Mouse (Mus musculus): ENCODE results near the gene Tsr1. TPM values are rescaled to one million over a fixed set of nuclear protein-coding genes. Genes with fewer than 3 reads are reported as not detected.

The Tsr1 gene
- total and polyA plus RNA-seq, 3 experiments = 7.3 to 18.5 (median 17.7) TPM

GRCm38 (mm10) chr11:74901555-74901954 is 3.7 kb downstream of the Tsr1 start:
- Histone ChIP-seq H3K4me1 (ENCODE audit: control insufficient read depth, insufficient read depth, low read length) (no peaks in the 10 kb centered on the region), H3K79me2 (replicated peaks; ENCODE audit: control insufficient read depth, insufficient read depth, low read length) (no peaks in the 10 kb centered on the region; the same call in 1 of the 2 replicates), H3K27me3 (ENCODE audit: control insufficient read depth, insufficient read depth, low read length) (no peaks in the 10 kb centered on the region), H3K27ac (no peak overlapping the region), H3K36me3 (ENCODE audit: control insufficient read depth, insufficient read depth, low read length) (peaks cover 1% of the 10 kb centered on the region; the same call in 1 of the 2 replicates), H3K9ac (ENCODE audit: low read depth, low read length) (no peak overlapping the region), H3K4me3 (no peak overlapping the region)
- 84% methylated on average over 6 of the region's 6 CpGs for WGBS
- TF ChIP-seq CTCF (IDR thresholded peaks at IDR 0.05) (no peak), EP300 (IDR thresholded peaks at IDR 0.05; ENCODE audit: insufficient read depth, low read depth, low read length) (no peak), POLR2A (IDR thresholded peaks at IDR 0.05; ENCODE audit: insufficient read depth, low read depth, low read length) (no peak)
- intact Hi-C loops (cut with DNase I) = no loop called here
- DNase-seq = no peak

- DNase-seq = no peak
- H3K27ac ChIP-seq = no peak overlapping the region
- no peak overlapping the region for H3K9ac ChIP-seq (ENCODE audit: low read depth, low read length)
- WGBS = 93% methylated on average over 5 of the region's 5 CpGs
- H3K4me1 ChIP-seq (ENCODE audit: control insufficient read depth, insufficient read depth, low read length) = no peaks in the 10 kb centered on the region
- no peaks in the 10 kb centered on the region for H3K27me3 ChIP-seq (ENCODE audit: control insufficient read depth, insufficient read depth, low read length)
- H3K79me2 ChIP-seq (replicated peaks; ENCODE audit: control insufficient read depth, insufficient read depth, low read length) = no peaks in the 10 kb centered on the region
- H3K36me3 ChIP-seq (ENCODE audit: control insufficient read depth, insufficient read depth, low read length) = peaks cover 1% of the 10 kb centered on the region; the same call in 1 of the 2 replicates
- no peak for TF ChIP-seq EP300 (IDR thresholded peaks at IDR 0.05; ENCODE audit: insufficient read depth, low read depth, low read length)
- TF ChIP-seq CTCF (IDR thresholded peaks at IDR 0.05) = no peak
- TF ChIP-seq POLR2A (IDR thresholded peaks at IDR 0.05; ENCODE audit: insufficient read depth, low read depth, low read length) = no peak
- intact Hi-C loops (cut with DNase I) = no loop called here
- H3K4me3 ChIP-seq = no peak overlapping the region
Observed at GRCm38 (mm10) chr11:74902416-74902815, 4.5 kb downstream of the Tsr1 start.

GRCm38 (mm10) chr11:74907850-74908249 is 10.0 kb downstream of the Tsr1 start:
- Histone ChIP-seq H3K4me3 (no peak overlapping the region), H3K79me2 (replicated peaks; ENCODE audit: control insufficient read depth, insufficient read depth, low read length) (no peaks in the 10 kb centered on the region), H3K9ac (ENCODE audit: low read depth, low read length) (no peak overlapping the region), H3K27ac (no peak overlapping the region), H3K27me3 (ENCODE audit: control insufficient read depth, insufficient read depth, low read length) (no peaks in the 10 kb centered on the region), H3K36me3 (ENCODE audit: control insufficient read depth, insufficient read depth, low read length) (peaks cover 2% of the 10 kb centered on the region), H3K4me1 (ENCODE audit: control insufficient read depth, insufficient read depth, low read length) (no peaks in the 10 kb centered on the region)
- WGBS = 92% methylated on average over 6 of the region's 6 CpGs
- intact Hi-C loops (cut with DNase I) = no loop called here
- DNase-seq = no peak
- no peak for TF ChIP-seq CTCF (IDR thresholded peaks at IDR 0.05)
- no peak for TF ChIP-seq EP300 (IDR thresholded peaks at IDR 0.05; ENCODE audit: insufficient read depth, low read depth, low read length)
- no peak for TF ChIP-seq POLR2A (IDR thresholded peaks at IDR 0.05; ENCODE audit: insufficient read depth, low read depth, low read length)

GRCm38 (mm10) chr11:74908618-74909399 is 10.9 kb downstream of the Tsr1 start:
- intact Hi-C loops (cut with DNase I) = no loop called here
- H3K4me3 ChIP-seq = no peak overlapping the region
- H3K4me1 ChIP-seq (ENCODE audit: control insufficient read depth, insufficient read depth, low read length) = no peaks in the 10 kb centered on the region
- TF ChIP-seq CTCF (IDR thresholded peaks at IDR 0.05) = no peak
- TF ChIP-seq EP300 (IDR thresholded peaks at IDR 0.05; ENCODE audit: insufficient read depth, low read depth, low read length) = no peak
- no peak for TF ChIP-seq POLR2A (IDR thresholded peaks at IDR 0.05; ENCODE audit: insufficient read depth, low read depth, low read length)
- DNase-seq = no peak
- H3K36me3 ChIP-seq (ENCODE audit: control insufficient read depth, insufficient read depth, low read length) = peaks cover 2% of the 10 kb centered on the region
- 79% methylated on average over 12 of the region's 12 CpGs for WGBS
- H3K9ac ChIP-seq (ENCODE audit: low read depth, low read length) = no peak overlapping the region
- no peak overlapping the region for H3K27ac ChIP-seq
- no peaks in the 10 kb centered on the region for H3K27me3 ChIP-seq (ENCODE audit: control insufficient read depth, insufficient read depth, low read length)
- H3K79me2 ChIP-seq (replicated peaks; ENCODE audit: control insufficient read depth, insufficient read depth, low read length) = no peaks in the 10 kb centered on the region

- Histone ChIP-seq H3K27me3 (ENCODE audit: control insufficient read depth, insufficient read depth, low read length) (no peaks in the 10 kb centered on the region), H3K9ac (ENCODE audit: low read depth, low read length) (no peak overlapping the region), H3K4me3 (no peak overlapping the region), H3K4me1 (ENCODE audit: control insufficient read depth, insufficient read depth, low read length) (no peaks in the 10 kb centered on the region), H3K27ac (no peak overlapping the region), H3K36me3 (ENCODE audit: control insufficient read depth, insufficient read depth, low read length) (peaks cover 2% of the 10 kb centered on the region), H3K79me2 (replicated peaks; ENCODE audit: control insufficient read depth, insufficient read depth, low read length) (no peaks in the 10 kb centered on the region)
- no peak for DNase-seq
- 95% methylated on average over 4 of the region's 4 CpGs for WGBS
- intact Hi-C loops (cut with DNase I) = no loop called here
- TF ChIP-seq POLR2A (IDR thresholded peaks at IDR 0.05; ENCODE audit: insufficient read depth, low read depth, low read length) = no peak
- TF ChIP-seq CTCF (IDR thresholded peaks at IDR 0.05) = no peak
- TF ChIP-seq EP300 (IDR thresholded peaks at IDR 0.05; ENCODE audit: insufficient read depth, low read depth, low read length) = no peak
Observed at GRCm38 (mm10) chr11:74909978-74910377, 12.1 kb downstream of the Tsr1 start.

GRCm38 (mm10) chr11:74912492-74912891 is 14.6 kb downstream of the Tsr1 start:
- no peak overlapping the region for H3K27ac ChIP-seq
- H3K4me3 ChIP-seq = no peak overlapping the region
- H3K4me1 ChIP-seq (ENCODE audit: control insufficient read depth, insufficient read depth, low read length) = no peaks in the 10 kb centered on the region
- no peaks in the 10 kb centered on the region for H3K79me2 ChIP-seq (replicated peaks; ENCODE audit: control insufficient read depth, insufficient read depth, low read length)
- H3K27me3 ChIP-seq (ENCODE audit: control insufficient read depth, insufficient read depth, low read length) = no peaks in the 10 kb centered on the region
- TF ChIP-seq CTCF (IDR thresholded peaks at IDR 0.05) (no peak), EP300 (IDR thresholded peaks at IDR 0.05; ENCODE audit: insufficient read depth, low read depth, low read length) (no peak), POLR2A (IDR thresholded peaks at IDR 0.05; ENCODE audit: insufficient read depth, low read depth, low read length) (no peak)
- DNase-seq = no peak
- peaks cover 2% of the 10 kb centered on the region for H3K36me3 ChIP-seq (ENCODE audit: control insufficient read depth, insufficient read depth, low read length)
- H3K9ac ChIP-seq (ENCODE audit: low read depth, low read length) = no peak overlapping the region
- intact Hi-C loops (cut with DNase I) = no loop called here
- 81% methylated on average over 3 of the region's 3 CpGs for WGBS

Data from heart, adult 2 months (tissue).